Mouse (Mus musculus): ENCODE data around the gene Appbp2. TPM values are rescaled to one million over a fixed set of nuclear protein-coding genes. Genes with fewer than 3 reads are reported as not detected.
A peak's percentile ranks its signal among the peaks of the same experiment; 100 is the strongest.
"Not testable (repeated sequence)": the region's sequence is repeated elsewhere in the genome, so short reads cannot be mapped to it uniquely, and the experiment has no call there.

Appbp2 gene
- total RNA-seq, 2 experiments from 2014 or later, result 15.2 to 17.5 TPM

GRCm38 (mm10) chr11:85170833-85171232 is 64.1 kb downstream of the Appbp2 start:
- intact Hi-C loops (cut with DNase I), result loop anchor here (1.0 kb wide), 1 partner anchor 90 kb away; no protein-coding TSS in a partner anchor
- no peak for DNase-seq (ENCODE audit: low spot score)

- DNase-seq (ENCODE audit: low spot score), result peak; percentile 59
- intact Hi-C loops (cut with DNase I), result loop anchor here (1.0 kb wide), 1 partner anchor 91 kb away; no protein-coding TSS in a partner anchor
Measured at GRCm38 (mm10) chr11:85170058-85170740, 64.7 kb downstream of the Appbp2 start, which contains the start of gene 1700125H20Rik. 1700125H20Rik (plus strand) TSS chr11:85170404.

GRCm38 (mm10) chr11:85167503-85167902 is 67.4 kb downstream of the Appbp2 start:
- intact Hi-C loops (cut with DNase I), result no loop called here
- no peak for DNase-seq (ENCODE audit: low spot score)

- intact Hi-C loops (cut with DNase I), result no loop called here
- no peak for DNase-seq (ENCODE audit: low spot score)
Measured at GRCm38 (mm10) chr11:85164371-85164770, 70.6 kb downstream of the Appbp2 start.

GRCm38 (mm10) chr11:85163014-85163413 is 71.9 kb downstream of the Appbp2 start:
- DNase-seq (ENCODE audit: low spot score); intact Hi-C loops (cut with DNase I): not testable (repeated sequence)

GRCm38 (mm10) chr11:85157301-85157700 is 77.6 kb downstream of the Appbp2 start:
- no peak for DNase-seq (ENCODE audit: low spot score)
- intact Hi-C loops (cut with DNase I), result no loop called here

- no peak for DNase-seq (ENCODE audit: low spot score)
- intact Hi-C loops (cut with DNase I), result no loop called here
Measured at GRCm38 (mm10) chr11:85152256-85152930, 82.5 kb downstream of the Appbp2 start.

- intact Hi-C loops (cut with DNase I), result loop anchor here (5.0 kb wide), 1 partner anchor 268 kb away; the partner anchor contains the start of gene Ggnbp2
- peak; percentile 93 for DNase-seq (ENCODE audit: low spot score)
Measured at GRCm38 (mm10) chr11:85139581-85140540, 95.1 kb downstream of the Appbp2 start, which contains the start of gene Usp32. Usp32 (minus strand) TSS chr11:85140161.

GRCm38 (mm10) chr11:85138776-85139474 is 96.0 kb downstream of the Appbp2 start:
- DNase-seq (ENCODE audit: low spot score), result no peak
- intact Hi-C loops (cut with DNase I), result no loop called here

Other genes with a start within 250 kb of the Appbp2 start
- 10 to 100 TPM; 21.0 to 22.8 TPM for gene Usp32, start 95.0 kb downstream of the Appbp2 start, total RNA-seq (2021)
- gene 1700125H20Rik, start 64.7 kb downstream of the Appbp2 start, total RNA-seq (2021), result not detected
- gene Ppm1d, start 76.1 kb upstream of the Appbp2 start, total RNA-seq (2021), result 10 to 100 TPM in 1 of 2 experiments, 1 to 10 TPM in 1; 9.7 to 10.2 TPM
- gene Bcas3, start 118.0 kb upstream of the Appbp2 start, total RNA-seq (2021), result 10 to 100 TPM; 31.1 to 43.7 TPM